8 mouse cellular contexts compared by ENCODE assay signal in the genomic region with DNA sequence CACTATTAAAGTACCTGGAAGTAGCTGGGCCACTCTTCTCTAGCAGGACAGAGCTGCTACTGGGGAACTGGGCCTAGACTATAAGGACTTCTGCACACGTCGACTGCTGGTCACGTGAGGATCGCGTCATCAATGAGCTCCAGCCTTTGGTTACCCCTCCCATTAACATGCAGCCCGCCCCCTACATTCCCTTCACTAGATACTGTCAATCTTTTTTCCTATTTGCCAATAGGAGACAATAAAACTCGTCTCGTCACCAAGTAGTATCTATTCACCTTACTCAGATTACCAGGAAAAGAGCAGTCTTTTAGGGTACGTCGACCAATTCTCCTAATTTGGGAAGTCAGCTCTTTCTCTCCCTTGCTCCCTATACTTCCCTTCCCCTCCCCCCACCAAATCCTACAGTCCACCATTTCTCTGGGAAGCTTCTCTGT. TPM values are rescaled to one million over a fixed set of nuclear protein-coding genes. Genes with fewer than 3 reads are reported as not detected.
DNase-seq lines count a peak whose midpoint lies in the region; ATAC-seq and TF ChIP-seq lines count a peak whose summit lies in the region.

A gene (minus strand): TSS at position 225 of the 434 bp plus-strand sequence.

- H3K4me1 ChIP-seq in embryonic fibroblast, embryonic 13.5 days (ENCODE audit: control insufficient read depth, insufficient read depth, low read length): no peaks in the 10 kb centered on the region
- H3K4me1 ChIP-seq in limb, embryonic 13.5 days: peaks cover 3% of the 10 kb centered on the region; the same call in 1 of the 2 replicates
- peaks cover 3% of the 10 kb centered on the region; the same call in 1 of the 2 replicates for H3K4me1 ChIP-seq in midbrain, embryonic 15.5 days

- H3K27ac ChIP-seq in embryonic fibroblast, embryonic 13.5 days (ENCODE audit: insufficient read depth, low read length): peak within 1 kb of the TSS; percentile 90
- peak within 1 kb of the TSS; percentile 85 for H3K27ac ChIP-seq in limb, embryonic 13.5 days
- peak within 1 kb of the TSS; percentile 86 for H3K27ac ChIP-seq in midbrain, embryonic 15.5 days

- H3K4me3 ChIP-seq in embryonic fibroblast, embryonic 13.5 days (ENCODE audit: insufficient read depth, low read length): peak within 1 kb of the TSS; percentile 98
- peak within 1 kb of the TSS; percentile 59 for H3K4me3 ChIP-seq in limb, embryonic 13.5 days
- peak within 1 kb of the TSS; percentile 56 for H3K4me3 ChIP-seq in midbrain, embryonic 15.5 days

- peak; percentile 78 for DNase-seq in ovary, adult 18-20 months (ENCODE audit: low spot score)
- DNase-seq in ovary, postnatal 10 days (ENCODE audit: low spot score): no peak
- DNase-seq in heart, adult 8-10 months (ENCODE audit: low spot score): peak; percentile 72
- DNase-seq in kidney, adult 9 months: peak; percentile 82
- DNase-seq in spleen, postnatal 10 days (ENCODE audit: low spot score in 2 of 2): peak; percentile 32 to 73

- H3K9ac ChIP-seq in limb, embryonic 13.5 days: peak within 1 kb of the TSS; percentile 77
- H3K9ac ChIP-seq in midbrain, embryonic 15.5 days: peak within 1 kb of the TSS; percentile 50

- no peaks in the 10 kb centered on the region for H3K9me3 ChIP-seq in limb, embryonic 13.5 days
- H3K9me3 ChIP-seq in midbrain, embryonic 15.5 days: no peaks in the 10 kb centered on the region

- ATAC-seq in limb, embryonic 13.5 days (ENCODE audit: low FRiP score, low read depth): peak; percentile 98
- peak; percentile 98 for ATAC-seq in midbrain, embryonic 15.5 days (replicated peaks)

- peaks cover 6% of the 10 kb centered on the region for H3K36me3 ChIP-seq in limb, embryonic 13.5 days
- no peaks in the 10 kb centered on the region for H3K36me3 ChIP-seq in midbrain, embryonic 15.5 days (replicated peaks)

- 18% methylated on average over 10 of the region's 10 CpGs for WGBS in limb, embryonic 13.5 days
- WGBS in midbrain, embryonic 15.5 days: 22% methylated on average over 10 of the region's 10 CpGs

- TF ChIP-seq CTCF in embryonic fibroblast, embryonic 13.5 days (IDR thresholded peaks at IDR 0.05; ENCODE audit: borderline replicate concordance, insufficient read depth, low read length): no peak

- peak; percentile 92 for TF ChIP-seq POLR2A in embryonic fibroblast, embryonic 13.5 days (IDR thresholded peaks at IDR 0.05; ENCODE audit: low read depth, low read length)

- peak within 1 kb of the TSS; percentile 63 for H3K4me2 ChIP-seq in limb, embryonic 13.5 days (replicated peaks)
- peak within 1 kb of the TSS; percentile 50 for H3K4me2 ChIP-seq in midbrain, embryonic 15.5 days

- H3K27me3 ChIP-seq in limb, embryonic 13.5 days: peaks cover 18% of the 10 kb centered on the region; the same call in 1 of the 2 replicates
- H3K27me3 ChIP-seq in midbrain, embryonic 15.5 days (replicated peaks): no peaks in the 10 kb centered on the region

RNA-seq across cellular contexts. Expression of the gene that starts here (rescaled TPM):
- 291 and 306 TPM in 2 replicates for polyA plus RNA-seq in embryonic fibroblast, embryonic 13.5 days (2011; ENCODE audit: insufficient read length, low read depth, missing spikeins)
- 10 to 100 TPM in 3 of 4 experiments, 1 to 10 TPM in 1; 7.5 to 15.7 (median 13.2) TPM for total RNA-seq in heart, adult 8-10 months (2022)
- 217 and 223 TPM in 2 replicates for polyA plus RNA-seq in limb, embryonic 13.5 days (2015; fragmentation: Nextera tagmentation; extraction: Ambion mirVana)
- polyA plus RNA-seq in midbrain, embryonic 15.5 days (2015; fragmentation: Nextera tagmentation; extraction: Ambion mirVana): 112 and 114 TPM in 2 replicates
